Mouse (Mus musculus) heart, postnatal 36 days (tissue): ENCODE results near the gene Olfr835. TPM values are rescaled to one million over a fixed set of nuclear protein-coding genes. Genes with fewer than 3 reads are reported as not detected.

Experiments used
- DNase-seq, 2 experiments: peaks; one replicate each; pipeline ENCODE4 v3.0.0; 2021 to 2022
- intact Hi-C: fragments of 180-260 bp; cut with DNase I; formaldehyde crosslinking; loops from one replicate; pipeline ENCODE4 v1.15.1; 2025
- total RNA-seq, 2 experiments: library from RNA; stranded (reverse); gene quantifications; 2 replicates each; pipeline ENCODE4 v1.2.3; 2021

Gene Olfr835
- not detected for total RNA-seq

GRCm38 (mm10) chr9:19032435-19032834 lies at the start of gene Olfr835:
Gene Olfr835 (plus strand): TSS chr9:19032735.
- intact Hi-C loops: no loop called here
- no peak for DNase-seq

DNA sequence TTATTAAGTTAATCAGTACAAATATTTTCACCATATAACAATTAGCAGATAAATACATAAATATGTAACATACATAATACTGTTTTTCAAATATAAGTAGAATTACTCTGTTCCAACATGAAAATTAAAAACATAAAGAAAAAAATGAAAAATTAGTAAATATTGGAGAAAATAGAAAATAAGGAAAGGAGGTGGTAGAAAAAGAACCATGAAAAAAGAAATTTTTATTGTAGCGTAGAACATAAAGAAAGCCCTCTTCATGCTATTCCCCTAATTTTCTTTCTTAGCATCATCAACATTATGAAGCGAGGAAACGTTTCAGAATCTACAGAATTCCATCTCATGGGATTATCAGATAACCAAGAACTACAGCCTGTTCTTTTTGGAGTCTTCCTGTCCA lies 44.8 kb upstream of the Olfr835 start, which contains the start of gene Olfr834:
TSS of gene Olfr834 (plus strand) at position 301 of the 400 bp plus-strand sequence.
- DNase-seq: no peak
- intact Hi-C loops: no loop called here

DNA sequence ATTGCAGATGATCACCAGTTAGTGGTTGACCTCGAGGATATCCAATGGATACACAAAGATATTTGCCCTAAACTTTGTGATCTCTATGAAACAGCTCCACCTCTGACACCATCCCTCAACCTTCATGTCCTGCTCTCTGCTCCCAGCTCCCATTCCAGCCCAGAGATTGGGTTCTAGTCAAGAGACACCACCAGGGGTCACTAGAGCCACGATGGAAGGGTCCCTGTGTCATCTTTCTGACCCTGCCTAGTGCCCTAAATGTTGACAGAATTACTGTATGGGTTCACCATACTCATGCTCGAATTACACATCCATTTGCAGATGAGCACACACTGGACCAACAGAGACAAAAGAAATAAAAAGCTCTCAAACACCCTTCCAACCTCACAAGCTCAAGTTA lies 52.5 kb downstream of the Olfr835 start:
- DNase-seq: no peak

More for the DNA sequence above, 52.5 kb downstream of the Olfr835 start:
- intact Hi-C loops: no loop called here

Other genes starting within 250 kb of the Olfr835 start
- not detected for gene Olfr828, start 213.2 kb upstream of the Olfr835 start, total RNA-seq
- gene Olfr829, start 177.8 kb upstream of the Olfr835 start, total RNA-seq: not detected
- gene Olfr830, start 158.0 kb upstream of the Olfr835 start, total RNA-seq: not detected
- gene Olfr832, start 95.6 kb upstream of the Olfr835 start, total RNA-seq: not detected
- gene Olfr834, start 44.7 kb upstream of the Olfr835 start, total RNA-seq: not detected
- not detected for gene Olfr836, start 87.6 kb downstream of the Olfr835 start, total RNA-seq
- gene Olfr837, start 103.6 kb downstream of the Olfr835 start, total RNA-seq: not detected
- not detected for gene Olfr839-ps1, start 144.6 kb downstream of the Olfr835 start, total RNA-seq
- gene Olfr843, start 219.3 kb downstream of the Olfr835 start, total RNA-seq: not detected